Mouse (Mus musculus): Measurements from ENCODE around the gene Tmem141.

DNA sequence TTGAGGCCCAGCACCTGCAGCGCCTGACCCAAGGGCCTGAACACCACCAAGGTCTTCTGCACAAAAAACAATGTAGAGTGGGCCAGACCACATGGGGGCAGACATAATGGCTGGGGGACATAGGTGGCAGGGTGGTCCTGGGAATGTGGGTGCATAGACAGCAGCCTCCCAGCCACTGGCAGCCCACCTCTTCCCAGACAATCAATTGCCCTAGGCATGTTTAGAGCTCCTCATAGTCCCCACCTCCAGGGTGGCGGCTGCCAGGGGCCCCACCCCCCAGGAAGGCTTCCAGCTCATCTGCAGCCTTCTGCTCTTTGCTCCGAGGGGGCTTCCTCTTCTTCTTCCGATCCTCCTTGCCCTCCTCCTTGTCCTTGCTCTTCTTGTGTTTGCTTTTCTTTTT, 38.2 kb downstream of the Tmem141 start:
- TF ChIP-seq POLR2A (IDR thresholded peaks at IDR 0.05; ENCODE audit: borderline replicate concordance, control insufficient read depth, low read depth, low read length) = no peak
- TF ChIP-seq CTCF (IDR thresholded peaks at IDR 0.05; ENCODE audit: control insufficient read depth, insufficient read depth, low read length) = no peak

All from bone marrow, adult 2 months (tissue).